In the genomic region with DNA sequence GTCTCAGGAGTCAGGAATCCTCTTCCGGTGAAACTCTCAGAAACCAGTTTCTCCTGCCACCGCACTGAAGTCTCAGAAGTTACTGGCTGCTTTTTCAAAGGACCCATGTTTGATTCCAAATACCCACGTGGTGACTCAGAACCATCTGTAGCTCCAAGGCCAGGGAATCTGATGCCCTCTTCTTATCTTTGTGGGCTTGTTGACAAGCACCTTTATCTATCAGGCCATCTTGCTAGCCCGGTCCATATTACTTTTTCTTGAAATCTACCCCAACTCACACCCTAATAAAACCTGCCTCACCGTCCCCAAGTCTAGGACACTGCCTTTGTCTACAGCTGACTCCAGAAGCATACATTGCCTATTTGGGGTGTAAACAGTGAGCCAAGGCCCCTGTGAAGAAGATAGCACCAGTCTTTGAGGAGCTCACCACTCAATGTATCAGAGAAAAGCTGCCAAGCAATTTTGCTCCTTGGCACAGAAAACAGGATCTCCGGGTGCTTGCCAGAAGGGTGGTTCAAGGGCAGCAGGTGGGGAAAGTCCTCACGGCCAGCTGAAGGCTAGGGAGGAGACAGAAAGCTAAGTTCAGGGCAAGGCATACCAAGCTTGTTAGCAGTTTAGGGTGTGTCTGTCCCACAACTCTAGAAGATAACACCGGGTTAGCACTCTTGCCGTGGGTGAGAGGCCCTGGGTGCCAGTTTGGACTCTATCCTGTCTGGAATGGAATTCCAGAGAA, we compare ENCODE assay signal across 13 mouse cellular contexts. TPM values are rescaled to one million over a fixed set of nuclear protein-coding genes. Genes with fewer than 3 reads are reported as not detected.
DNase-seq lines count a peak whose midpoint lies in the region; ATAC-seq and TF ChIP-seq lines count a peak whose summit lies in the region.
"Had no signal": no experiment of that assay in that cellular context is flagged by ENCODE, and none has a peak within 500 bp of the region (broad histone marks: within the 10 kb centered on the region; RNA-seq: fewer than 3 reads in every experiment).

No protein-coding gene starts in this region.

- H3K4me2 ChIP-seq in liver, embryonic 16.5 days (ENCODE audit: low read depth, low read length), result peak overlapping the region; percentile 56
- H3K4me2 ChIP-seq: embryonic facial prominence, embryonic 13.5 days had no signal

- H3K79me2 ChIP-seq in C2C12 (ENCODE audit: control insufficient read depth, insufficient read depth), result no peaks in the 10 kb centered on the region

- no peaks in the 10 kb centered on the region for H3K79me3 ChIP-seq in C2C12 (ENCODE audit: low read depth)

- no peak overlapping the region for H3K4me3 ChIP-seq in C2C12 (ENCODE audit: insufficient read depth, poor library complexity, severe bottlenecking)
- peak overlapping the region; percentile 39 for H3K4me3 ChIP-seq in liver, embryonic 16.5 days (ENCODE audit: low read depth, low read length)
- H3K4me3 ChIP-seq: embryonic facial prominence, embryonic 13.5 days had no signal

- WGBS in liver, embryonic 16.5 days (ENCODE audit: insufficient replicate concordance), result 27% methylated on average over 9 of the region's 9 CpGs

- peak overlapping the region; percentile 64 for H3K9ac ChIP-seq in liver, embryonic 16.5 days (ENCODE audit: low read depth, low read length)
- H3K9ac ChIP-seq: embryonic facial prominence, embryonic 13.5 days had no signal

- peak; percentile 77 for DNase-seq in cerebellum, adult 11-12 months
- peak; percentile 53 to 71 for DNase-seq in cerebellum, postnatal 14 days
- no peak for DNase-seq in gastrocnemius, postnatal 25 days
- DNase-seq in heart, adult 9 months (ENCODE audit: low spot score in 2 of 2), result no peak
- DNase-seq in heart, adult 8-10 months (ENCODE audit: low spot score), result no peak

- no peaks in the 10 kb centered on the region for H3K27me3 ChIP-seq in C2C12 (ENCODE audit: control insufficient read depth, insufficient read depth, insufficient read length)
- peaks cover 36% of the 10 kb centered on the region for H3K27me3 ChIP-seq in liver, embryonic 16.5 days (ENCODE audit: control insufficient read depth, insufficient read depth, low read depth, low read length)

- peak overlapping the region; percentile 98 for H3K27ac ChIP-seq in liver, embryonic 16.5 days (ENCODE audit: low read length)
- H3K27ac ChIP-seq: embryonic facial prominence, embryonic 13.5 days had no signal

- no peak for TF ChIP-seq CTCF in C2C12 (IDR thresholded peaks at IDR 0.05; ENCODE audit: control insufficient read depth, insufficient read depth, insufficient read length)

- no peaks in the 10 kb centered on the region for H3K36me3 ChIP-seq in C2C12 (ENCODE audit: control insufficient read depth, insufficient read depth)
- no peaks in the 10 kb centered on the region for H3K36me3 ChIP-seq in liver, embryonic 16.5 days (ENCODE audit: control insufficient read depth, insufficient read depth)
- H3K36me3 ChIP-seq: embryonic facial prominence, embryonic 13.5 days had no signal

- H3K9me3 ChIP-seq in liver, embryonic 16.5 days (replicated peaks; ENCODE audit: control insufficient read depth, low read length), result no peaks in the 10 kb centered on the region
- H3K9me3 ChIP-seq: embryonic facial prominence, embryonic 13.5 days had no signal

- no peak for ATAC-seq in cerebellum, adult (ENCODE audit: insufficient number of reproducible peaks, low FRiP score, low TSS enrichment)
- ATAC-seq in liver, embryonic 16.5 days (ENCODE audit: low read depth), result peak; percentile 80
- ATAC-seq: activated CD4-positive, CD25-positive, alpha-beta regulatory T cell, adult 4 months had no signal

- H3ac ChIP-seq in C2C12 (ENCODE audit: control insufficient read depth, insufficient read length, low read depth), result no peak overlapping the region

- peaks cover 64% of the 10 kb centered on the region for H3K4me1 ChIP-seq in liver, embryonic 16.5 days (ENCODE audit: control insufficient read depth, low read depth, low read length)

TF ChIP-seq in C2C12, 6 proteins besides CTCF, POLR2A, EP300 and RAD21:
- TF ChIP-seq MYOG (IDR thresholded peaks at IDR 0.05; ENCODE audit: control insufficient read depth, extremely low read depth, insufficient read length) (no peak), FOSL1 (IDR thresholded peaks at IDR 0.05; ENCODE audit: insufficient read depth, low read length, poor library complexity, severe bottlenecking) (peak; percentile 7), USF1 (IDR thresholded peaks at IDR 0.05; ENCODE audit: low read depth) (no peak), CEBPB (IDR thresholded peaks at IDR 0.05; ENCODE audit: low read depth) (no peak)

RNA-seq across cellular contexts. Expression of a gene that starts 3.3 kb away (rescaled TPM):
- polyA plus RNA-seq in C2C12 (2012; fragmentation: generic; extraction: Trizol), result not detected
- 13.5 and 15.9 TPM in 2 replicates for polyA plus RNA-seq in liver, embryonic 16.5 days (2015; fragmentation: Nextera tagmentation; extraction: Ambion mirVana)
- under 1 TPM; 0.08 TPM for total RNA-seq in gastrocnemius, postnatal 25 days (2021)
- under 1 TPM; 0.22 to 0.44 (median 0.34) TPM for total RNA-seq in heart, adult 8-10 months (2022)
- polyA plus RNA-seq: activated CD4-positive, CD25-positive, alpha-beta regulatory T cell, adult 4 months had no signal

RNA-seq across cellular contexts. Expression of a gene that starts 3.4 kb away (rescaled TPM):
- not detected for polyA plus RNA-seq in C2C12 (2012; fragmentation: generic; extraction: Trizol)
- 0.49 and 0.64 TPM in 2 replicates for polyA plus RNA-seq in liver, embryonic 16.5 days (2015; fragmentation: Nextera tagmentation; extraction: Ambion mirVana)
- total RNA-seq in gastrocnemius, postnatal 25 days (2021), result not detected
- not detected for total RNA-seq in heart, adult 8-10 months (2022)
- polyA plus RNA-seq: activated CD4-positive, CD25-positive, alpha-beta regulatory T cell, adult 4 months; embryonic facial prominence, embryonic 13.5 days; heart, embryonic 16.5 days; kidney, embryonic 14.5 days; limb, embryonic 14.5 days had no signal

RNA-seq across cellular contexts. Expression of a gene that starts 13.0 kb away (rescaled TPM):
- polyA plus RNA-seq in C2C12 (2012; fragmentation: generic; extraction: Trizol), result not detected
- polyA plus RNA-seq in liver, embryonic 16.5 days (2015; fragmentation: Nextera tagmentation; extraction: Ambion mirVana), result not detected in 2 replicates
- not detected for total RNA-seq in gastrocnemius, postnatal 25 days (2021)
- not detected for total RNA-seq in heart, adult 8-10 months (2022)
- polyA plus RNA-seq: activated CD4-positive, CD25-positive, alpha-beta regulatory T cell, adult 4 months; embryonic facial prominence, embryonic 13.5 days; heart, embryonic 16.5 days; kidney, embryonic 14.5 days; limb, embryonic 14.5 days had no signal

RNA-seq across cellular contexts. Expression of a gene that starts 26.3 kb away (rescaled TPM):
- polyA plus RNA-seq in C2C12 (2012; fragmentation: generic; extraction: Trizol), result 0.82 TPM
- 3.1 and 4.1 TPM in 2 replicates for polyA plus RNA-seq in liver, embryonic 16.5 days (2015; fragmentation: Nextera tagmentation; extraction: Ambion mirVana)
- total RNA-seq in gastrocnemius, postnatal 25 days (2021), result under 1 TPM; 0.23 to 0.35 TPM
- under 1 TPM; 0.57 to 0.82 (median 0.73) TPM for total RNA-seq in heart, adult 8-10 months (2022)

RNA-seq across cellular contexts. Expression of a gene that starts 26.4 kb away (rescaled TPM):
- not detected for polyA plus RNA-seq in C2C12 (2012; fragmentation: generic; extraction: Trizol)
- polyA plus RNA-seq in liver, embryonic 16.5 days (2015; fragmentation: Nextera tagmentation; extraction: Ambion mirVana), result 0.18 and 0.22 TPM in 2 replicates
- not detected for total RNA-seq in gastrocnemius, postnatal 25 days (2021)
- not detected for total RNA-seq in heart, adult 8-10 months (2022)
- polyA plus RNA-seq: kidney, embryonic 14.5 days had no signal

Comparison
In these comparisons a context has a peak if more than half of its experiments do, and no peak if none do; other contexts are left out.
1. DNase-seq: peak in cerebellum, adult 11-12 months (single experiment) and cerebellum, postnatal 14 days (2 of 2); none in gastrocnemius, postnatal 25 days (single experiment), heart, adult 9 months (0 of 2) and heart, adult 8-10 months (single experiment).